Mouse (Mus musculus): Measurements from ENCODE around the gene Prrt2.

The Prrt2 gene

GRCm38 (mm10) chr7:127020901-127021562, at the start of gene Prrt2, which contains the start of gene Gm42742:
Gene Prrt2, minus strand, starts transcription at chr7:127021211.
Gene Gm42742, minus strand, starts transcription at chr7:127021097.
- no peak for DNase-seq (ENCODE audit: low spot score)

GRCm38 (mm10) chr7:127066317-127066716, 45.3 kb upstream of the Prrt2 start:
- DNase-seq (ENCODE audit: low spot score) = no peak

- DNase-seq (ENCODE audit: low spot score) = no peak
Measured at GRCm38 (mm10) chr7:127065538-127065937, 44.5 kb upstream of the Prrt2 start.

- no peak for DNase-seq (ENCODE audit: low spot score)
Measured at GRCm38 (mm10) chr7:127055026-127055585, 34.1 kb upstream of the Prrt2 start.

GRCm38 (mm10) chr7:127041851-127042672, 21.1 kb upstream of the Prrt2 start, which contains the start of gene Kif22:
Gene Kif22, minus strand, starts transcription at chr7:127042471.
- DNase-seq (ENCODE audit: low spot score) = peak; percentile 81

GRCm38 (mm10) chr7:127031244-127031643, 10.2 kb upstream of the Prrt2 start:
- no peak for DNase-seq (ENCODE audit: low spot score)

- no peak for DNase-seq (ENCODE audit: low spot score)
Measured at GRCm38 (mm10) chr7:127030172-127030571, 9.2 kb upstream of the Prrt2 start.

GRCm38 (mm10) chr7:127027885-127028284, 6.9 kb upstream of the Prrt2 start:
- no peak for DNase-seq (ENCODE audit: low spot score)

GRCm38 (mm10) chr7:127026984-127027726, 6.1 kb upstream of the Prrt2 start, which contains the start of gene Maz:
Gene Maz, minus strand, starts transcription at chr7:127027037.
- DNase-seq (ENCODE audit: low spot score) = peak; percentile 98

GRCm38 (mm10) chr7:127026616-127026983, 5.6 kb upstream of the Prrt2 start:
- peak; percentile 72 for DNase-seq (ENCODE audit: low spot score)

- DNase-seq (ENCODE audit: low spot score) = peak; percentile 61
Measured at GRCm38 (mm10) chr7:127026161-127026600, 5.2 kb upstream of the Prrt2 start.

GRCm38 (mm10) chr7:127025556-127026160, 4.6 kb upstream of the Prrt2 start:
- DNase-seq (ENCODE audit: low spot score) = no peak

GRCm38 (mm10) chr7:127024755-127025555, 3.9 kb upstream of the Prrt2 start:
- DNase-seq (ENCODE audit: low spot score) = peak; percentile 59

- DNase-seq (ENCODE audit: low spot score) = no peak
Measured at GRCm38 (mm10) chr7:127023896-127024690, 3.1 kb upstream of the Prrt2 start.

GRCm38 (mm10) chr7:127023272-127023691, 2.3 kb upstream of the Prrt2 start:
- no peak for DNase-seq (ENCODE audit: low spot score)

GRCm38 (mm10) chr7:127022528-127023271, 1.7 kb upstream of the Prrt2 start:
- no peak for DNase-seq (ENCODE audit: low spot score)

GRCm38 (mm10) chr7:127021563-127022527, 834 bp upstream of the Prrt2 start:
- DNase-seq (ENCODE audit: low spot score) = no peak

- no peak for DNase-seq (ENCODE audit: low spot score)
Measured at GRCm38 (mm10) chr7:127020491-127020890, 520 bp downstream of the Prrt2 start.

All from urinary bladder, postnatal 25 days (tissue).